Mouse (Mus musculus): ENCODE data around the gene Orai1.

Orai1 gene

GRCm38 (mm10) chr5:123011705-123012104 is 3.2 kb upstream of the Orai1 start:
- H3K36me3 ChIP-seq (ENCODE audit: control insufficient read depth, insufficient read depth, low read length, poor library complexity, severe bottlenecking): no peaks in the 10 kb centered on the region
- H3K27me3 ChIP-seq (ENCODE audit: control insufficient read depth, insufficient read depth, low read length, poor library complexity, severe bottlenecking): no peaks in the 10 kb centered on the region
- DNase-seq (ENCODE audit: low read depth, low spot score): no peak

- DNase-seq (ENCODE audit: low read depth, low spot score): peak; percentile 83
- H3K36me3 ChIP-seq (ENCODE audit: control insufficient read depth, insufficient read depth, low read length, poor library complexity, severe bottlenecking): no peaks in the 10 kb centered on the region; the same call in 1 of the 2 replicates
- H3K27me3 ChIP-seq (ENCODE audit: control insufficient read depth, insufficient read depth, low read length, poor library complexity, severe bottlenecking): no peaks in the 10 kb centered on the region
Measured at GRCm38 (mm10) chr5:123013599-123014315, 1.1 kb upstream of the Orai1 start.

- no peaks in the 10 kb centered on the region for H3K27me3 ChIP-seq (ENCODE audit: control insufficient read depth, insufficient read depth, low read length, poor library complexity, severe bottlenecking)
- DNase-seq (ENCODE audit: low read depth, low spot score): peak; percentile 74
- no peaks in the 10 kb centered on the region; the same call in 1 of the 2 replicates for H3K36me3 ChIP-seq (ENCODE audit: control insufficient read depth, insufficient read depth, low read length, poor library complexity, severe bottlenecking)
Measured at GRCm38 (mm10) chr5:123015915-123016314, 1.0 kb downstream of the Orai1 start.

GRCm38 (mm10) chr5:123017504-123017903 is 2.6 kb downstream of the Orai1 start:
- no peak for DNase-seq (ENCODE audit: low read depth, low spot score)
- no peaks in the 10 kb centered on the region for H3K27me3 ChIP-seq (ENCODE audit: control insufficient read depth, insufficient read depth, low read length, poor library complexity, severe bottlenecking)
- no peaks in the 10 kb centered on the region; the same call in 1 of the 2 replicates for H3K36me3 ChIP-seq (ENCODE audit: control insufficient read depth, insufficient read depth, low read length, poor library complexity, severe bottlenecking)

- Histone ChIP-seq H3K27me3 (ENCODE audit: control insufficient read depth, insufficient read depth, low read length, poor library complexity, severe bottlenecking) (no peaks in the 10 kb centered on the region), H3K36me3 (ENCODE audit: control insufficient read depth, insufficient read depth, low read length, poor library complexity, severe bottlenecking) (no peaks in the 10 kb centered on the region; the same call in 1 of the 2 replicates)
- no peak for DNase-seq (ENCODE audit: low read depth, low spot score)
Measured at GRCm38 (mm10) chr5:123019336-123020016, 4.6 kb downstream of the Orai1 start.

GRCm38 (mm10) chr5:123020426-123020825 is 5.6 kb downstream of the Orai1 start:
- DNase-seq (ENCODE audit: low read depth, low spot score): no peak
- no peaks in the 10 kb centered on the region for H3K27me3 ChIP-seq (ENCODE audit: control insufficient read depth, insufficient read depth, low read length, poor library complexity, severe bottlenecking)
- no peaks in the 10 kb centered on the region; the same call in 1 of the 2 replicates for H3K36me3 ChIP-seq (ENCODE audit: control insufficient read depth, insufficient read depth, low read length, poor library complexity, severe bottlenecking)

GRCm38 (mm10) chr5:123021438-123021837 is 6.6 kb downstream of the Orai1 start:
- no peak for DNase-seq (ENCODE audit: low read depth, low spot score)
- Histone ChIP-seq H3K36me3 (ENCODE audit: control insufficient read depth, insufficient read depth, low read length, poor library complexity, severe bottlenecking) (no peaks in the 10 kb centered on the region; the same call in 1 of the 2 replicates), H3K27me3 (ENCODE audit: control insufficient read depth, insufficient read depth, low read length, poor library complexity, severe bottlenecking) (no peaks in the 10 kb centered on the region)

GRCm38 (mm10) chr5:123023049-123023448 is 8.2 kb downstream of the Orai1 start:
- Histone ChIP-seq H3K27me3 (ENCODE audit: control insufficient read depth, insufficient read depth, low read length, poor library complexity, severe bottlenecking) (no peaks in the 10 kb centered on the region), H3K36me3 (ENCODE audit: control insufficient read depth, insufficient read depth, low read length, poor library complexity, severe bottlenecking) (no peaks in the 10 kb centered on the region)
- no peak for DNase-seq (ENCODE audit: low read depth, low spot score)

- no peak for DNase-seq (ENCODE audit: low read depth, low spot score)
- no peaks in the 10 kb centered on the region for H3K27me3 ChIP-seq (ENCODE audit: control insufficient read depth, insufficient read depth, low read length, poor library complexity, severe bottlenecking)
- no peaks in the 10 kb centered on the region for H3K36me3 ChIP-seq (ENCODE audit: control insufficient read depth, insufficient read depth, low read length, poor library complexity, severe bottlenecking)
Measured at GRCm38 (mm10) chr5:123024312-123024711, 9.4 kb downstream of the Orai1 start.

GRCm38 (mm10) chr5:123024965-123025573 is 10.2 kb downstream of the Orai1 start:
- no peaks in the 10 kb centered on the region for H3K27me3 ChIP-seq (ENCODE audit: control insufficient read depth, insufficient read depth, low read length, poor library complexity, severe bottlenecking)
- no peaks in the 10 kb centered on the region; the same call in none of the 2 replicates for H3K36me3 ChIP-seq (ENCODE audit: control insufficient read depth, insufficient read depth, low read length, poor library complexity, severe bottlenecking)
- DNase-seq (ENCODE audit: low read depth, low spot score): peak; percentile 70

GRCm38 (mm10) chr5:123026414-123026813 is 11.5 kb downstream of the Orai1 start:
- Histone ChIP-seq H3K27me3 (ENCODE audit: control insufficient read depth, insufficient read depth, low read length, poor library complexity, severe bottlenecking) (no peaks in the 10 kb centered on the region), H3K36me3 (ENCODE audit: control insufficient read depth, insufficient read depth, low read length, poor library complexity, severe bottlenecking) (no peaks in the 10 kb centered on the region; the same call in none of the 2 replicates)
- DNase-seq (ENCODE audit: low read depth, low spot score): no peak

- H3K36me3 ChIP-seq (ENCODE audit: control insufficient read depth, insufficient read depth, low read length, poor library complexity, severe bottlenecking): no peaks in the 10 kb centered on the region; the same call in none of the 2 replicates
- no peak for DNase-seq (ENCODE audit: low read depth, low spot score)
- no peaks in the 10 kb centered on the region for H3K27me3 ChIP-seq (ENCODE audit: control insufficient read depth, insufficient read depth, low read length, poor library complexity, severe bottlenecking)
Measured at GRCm38 (mm10) chr5:123027436-123027835, 12.6 kb downstream of the Orai1 start.

GRCm38 (mm10) chr5:123029729-123030128 is 14.9 kb downstream of the Orai1 start:
- DNase-seq (ENCODE audit: low read depth, low spot score): no peak
- Histone ChIP-seq H3K36me3 (ENCODE audit: control insufficient read depth, insufficient read depth, low read length, poor library complexity, severe bottlenecking) (no peaks in the 10 kb centered on the region; the same call in none of the 2 replicates), H3K27me3 (ENCODE audit: control insufficient read depth, insufficient read depth, low read length, poor library complexity, severe bottlenecking) (no peaks in the 10 kb centered on the region)

GRCm38 (mm10) chr5:123031312-123031711 is 16.4 kb downstream of the Orai1 start:
- Histone ChIP-seq H3K27me3 (ENCODE audit: control insufficient read depth, insufficient read depth, low read length, poor library complexity, severe bottlenecking) (no peaks in the 10 kb centered on the region), H3K36me3 (ENCODE audit: control insufficient read depth, insufficient read depth, low read length, poor library complexity, severe bottlenecking) (no peaks in the 10 kb centered on the region; the same call in none of the 2 replicates)
- no peak for DNase-seq (ENCODE audit: low read depth, low spot score)

- no peaks in the 10 kb centered on the region; the same call in none of the 2 replicates for H3K36me3 ChIP-seq (ENCODE audit: control insufficient read depth, insufficient read depth, low read length, poor library complexity, severe bottlenecking)
- H3K27me3 ChIP-seq (ENCODE audit: control insufficient read depth, insufficient read depth, low read length, poor library complexity, severe bottlenecking): no peaks in the 10 kb centered on the region
- no peak for DNase-seq (ENCODE audit: low read depth, low spot score)
Measured at GRCm38 (mm10) chr5:123033646-123034160, 18.8 kb downstream of the Orai1 start.
